8 mouse cellular contexts compared by ENCODE assay signal in the genomic region with DNA sequence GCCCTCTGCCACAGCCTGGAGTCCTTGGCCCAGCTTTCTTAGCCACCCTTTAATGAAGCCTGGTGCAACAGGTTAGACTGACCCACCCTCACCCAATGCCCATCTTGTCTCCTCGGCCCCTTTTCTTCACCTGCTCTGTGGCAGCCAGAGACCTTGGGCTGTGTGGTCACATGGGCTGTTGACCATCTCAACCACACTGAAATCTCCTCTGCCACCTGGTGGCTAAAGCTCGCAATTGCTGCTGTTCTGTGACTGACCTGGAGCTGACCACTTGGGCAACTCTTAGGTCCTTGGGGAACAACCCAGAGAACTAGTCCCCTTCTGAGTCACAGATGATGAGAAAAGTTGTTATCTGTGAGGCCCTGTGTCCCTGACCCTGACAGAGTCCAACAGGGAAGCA.
DNase-seq lines count a peak whose midpoint lies in the region; ATAC-seq and TF ChIP-seq lines count a peak whose summit lies in the region.

No protein-coding gene starts in this region.

- no peak overlapping the region for H3K9ac ChIP-seq in forebrain, postnatal 0 days
- no peak overlapping the region for H3K9ac ChIP-seq in forebrain, embryonic 12.5 days

- H3K4me1 ChIP-seq in forebrain, postnatal 0 days (ENCODE audit: insufficient read depth) = no peaks in the 10 kb centered on the region; the same call in 1 of the 2 replicates
- H3K4me1 ChIP-seq in forebrain, embryonic 12.5 days = no peaks in the 10 kb centered on the region
- no peaks in the 10 kb centered on the region for H3K4me1 ChIP-seq in testis, adult 2 months (ENCODE audit: control insufficient read depth, insufficient read depth, low read length)

- H3K4me3 ChIP-seq in forebrain, postnatal 0 days (ENCODE audit: low read depth, low read length) = no peak overlapping the region
- H3K4me3 ChIP-seq in forebrain, embryonic 12.5 days (replicated peaks) = no peak overlapping the region
- H3K4me3 ChIP-seq in testis, adult 2 months (ENCODE audit: control insufficient read depth, low read depth, low read length) = no peak overlapping the region

- no peak for ATAC-seq in forebrain, postnatal 0 days
- ATAC-seq in forebrain, embryonic 12.5 days (ENCODE audit: low FRiP score) = no peak

- peak; percentile 73 for TF ChIP-seq CTCF in forebrain, postnatal 0 days (IDR thresholded peaks at IDR 0.05; ENCODE audit: low read depth)
- peak; percentile 83; the same call in 1 of the 2 replicates for TF ChIP-seq CTCF in testis, adult 2 months (IDR thresholded peaks at IDR 0.05; ENCODE audit: control insufficient read depth, insufficient read depth, insufficient replicate concordance, low read depth, low read length)

- no peak overlapping the region for H3K4me2 ChIP-seq in forebrain, postnatal 0 days (ENCODE audit: low read depth)
- no peak overlapping the region for H3K4me2 ChIP-seq in forebrain, embryonic 12.5 days

- 15% methylated on average over 2 of the region's 2 CpGs for WGBS in forebrain, postnatal 0 days
- 12% methylated on average over 2 of the region's 2 CpGs for WGBS in forebrain, embryonic 12.5 days

- peak; percentile 20 for DNase-seq in forebrain, postnatal 0 days
- DNase-seq in R1 (ENCODE audit: low read depth, low spot score) = peak; percentile 56
- DNase-seq in cerebellum, postnatal 36 days = peak; percentile 64 to 65
- DNase-seq in heart, adult 8-10 months (ENCODE audit: low spot score) = peak; percentile 73
- peak; percentile 73 to 87 for DNase-seq in kidney, postnatal 36 days
- DNase-seq in lung, postnatal 36 days = peak; percentile 92

- no peaks in the 10 kb centered on the region for H3K27me3 ChIP-seq in forebrain, postnatal 0 days (ENCODE audit: insufficient read depth, low read length)
- no peaks in the 10 kb centered on the region for H3K27me3 ChIP-seq in forebrain, embryonic 12.5 days
- H3K27me3 ChIP-seq in testis, adult 2 months (ENCODE audit: control insufficient read depth, insufficient read depth, low read length) = no peaks in the 10 kb centered on the region

- no peaks in the 10 kb centered on the region for H3K9me3 ChIP-seq in forebrain, postnatal 0 days (ENCODE audit: low read length)
- H3K9me3 ChIP-seq in forebrain, embryonic 12.5 days = no peaks in the 10 kb centered on the region

- no peaks in the 10 kb centered on the region for H3K36me3 ChIP-seq in forebrain, postnatal 0 days (ENCODE audit: insufficient read depth)
- no peaks in the 10 kb centered on the region for H3K36me3 ChIP-seq in forebrain, embryonic 12.5 days (replicated peaks)
- no peaks in the 10 kb centered on the region for H3K36me3 ChIP-seq in testis, adult 2 months (ENCODE audit: control insufficient read depth, insufficient read depth, low read length)

- H3K27ac ChIP-seq in forebrain, postnatal 0 days (ENCODE audit: low read depth, low read length) = no peak overlapping the region
- no peak overlapping the region for H3K27ac ChIP-seq in forebrain, embryonic 12.5 days
- H3K27ac ChIP-seq in testis, adult 2 months (ENCODE audit: control insufficient read depth, insufficient read depth, low read depth, low read length) = no peak overlapping the region

- TF ChIP-seq POLR2A in testis, adult 2 months (IDR thresholded peaks at IDR 0.05; ENCODE audit: control insufficient read depth, low read depth, low read length) = no peak

Comparison
In these comparisons a context has a peak if more than half of its experiments do, and no peak if none do; other contexts are left out.
1. DNase-seq: peak in every context shown above with its lines; median percentile 92 in lung, postnatal 36 days; 80 in kidney, postnatal 36 days; 73 in heart, adult 8-10 months; 64 in cerebellum, postnatal 36 days; 56 in R1; 20 in forebrain, postnatal 0 days.